8 mouse cellular contexts compared by ENCODE assay signal in the genomic region with DNA sequence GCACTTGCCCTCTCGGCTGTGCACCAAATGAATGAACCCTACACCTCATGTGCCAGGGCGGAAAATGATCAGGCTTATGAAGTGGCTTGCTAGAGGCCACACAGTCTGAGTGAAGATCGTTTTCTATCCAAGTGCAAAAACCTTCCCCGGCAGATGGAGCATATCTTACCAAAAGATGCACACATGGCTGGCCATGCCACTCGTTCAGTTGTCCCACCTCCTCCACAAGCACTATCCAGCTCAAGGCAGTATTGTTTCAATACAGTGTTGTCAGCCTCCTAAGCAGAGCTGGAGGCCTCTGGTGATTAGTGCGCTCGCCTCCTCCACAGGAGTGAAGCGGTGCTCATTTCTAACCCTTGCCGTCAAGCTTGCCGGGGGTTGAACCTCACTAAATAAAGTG.
DNase-seq lines count a peak whose midpoint lies in the region; ATAC-seq and TF ChIP-seq lines count a peak whose summit lies in the region.

No protein-coding gene starts in this region.

- no peak overlapping the region for H3K4me2 ChIP-seq in forebrain, embryonic 16.5 days (ENCODE audit: low read length)
- H3K4me2 ChIP-seq in forebrain, embryonic 11.5 days (ENCODE audit: low read depth, low read length, severe bottlenecking) = no peak overlapping the region
- H3K4me2 ChIP-seq in limb, embryonic 15.5 days = 0 out of 2 replicates have a peak overlapping the region, but pooled peaks have one; percentile 2
- peak overlapping the region; percentile 36; the same call in 1 of the 2 replicates for H3K4me2 ChIP-seq in hindbrain, embryonic 15.5 days
- no peak overlapping the region for H3K4me2 ChIP-seq in midbrain, postnatal 0 days (ENCODE audit: low read depth, low read length, poor library complexity, severe bottlenecking)

- no peaks in the 10 kb centered on the region; the same call in 1 of the 2 replicates for H3K9me3 ChIP-seq in forebrain, embryonic 16.5 days (ENCODE audit: control insufficient read depth, low read length)
- H3K9me3 ChIP-seq in forebrain, embryonic 11.5 days (ENCODE audit: control insufficient read depth, low read length) = no peaks in the 10 kb centered on the region
- H3K9me3 ChIP-seq in limb, embryonic 15.5 days = no peaks in the 10 kb centered on the region
- no peaks in the 10 kb centered on the region for H3K9me3 ChIP-seq in limb, embryonic 10.5 days (replicated peaks)
- H3K9me3 ChIP-seq in hindbrain, embryonic 15.5 days = no peaks in the 10 kb centered on the region; the same call in 1 of the 2 replicates
- no peaks in the 10 kb centered on the region for H3K9me3 ChIP-seq in midbrain, postnatal 0 days (ENCODE audit: low read length)

- no peak for TF ChIP-seq CTCF in midbrain, postnatal 0 days (IDR thresholded peaks at IDR 0.05)

- ATAC-seq in forebrain, embryonic 16.5 days = peak; percentile 40
- ATAC-seq in forebrain, embryonic 11.5 days (replicated peaks; ENCODE audit: low FRiP score) = no peak
- ATAC-seq in limb, embryonic 15.5 days (ENCODE audit: insufficient number of reproducible peaks, low FRiP score, low TSS enrichment, low read depth) = no peak
- ATAC-seq in hindbrain, embryonic 15.5 days (ENCODE audit: low FRiP score, low read depth) = no peak
- ATAC-seq in midbrain, postnatal 0 days (ENCODE audit: low FRiP score) = no peak

- H3K4me3 ChIP-seq in forebrain, embryonic 16.5 days (replicated peaks; ENCODE audit: low read length) = no peak overlapping the region
- no peak overlapping the region for H3K4me3 ChIP-seq in forebrain, embryonic 11.5 days (ENCODE audit: low read depth, low read length)
- H3K4me3 ChIP-seq in limb, embryonic 15.5 days = no peak overlapping the region
- no peak overlapping the region for H3K4me3 ChIP-seq in limb, embryonic 10.5 days
- no peak overlapping the region for H3K4me3 ChIP-seq in hindbrain, embryonic 15.5 days
- H3K4me3 ChIP-seq in midbrain, postnatal 0 days (ENCODE audit: low read depth, low read length) = no peak overlapping the region

- no peaks in the 10 kb centered on the region for H3K27me3 ChIP-seq in forebrain, embryonic 16.5 days (replicated peaks; ENCODE audit: control insufficient read depth, insufficient read depth, low read length)
- no peaks in the 10 kb centered on the region for H3K27me3 ChIP-seq in forebrain, embryonic 11.5 days (ENCODE audit: control insufficient read depth, insufficient read depth, low read length)
- H3K27me3 ChIP-seq in limb, embryonic 15.5 days = 0 out of 2 replicates have a peak, but pooled peaks cover 4% of the 10 kb centered on the region
- H3K27me3 ChIP-seq in limb, embryonic 10.5 days (ENCODE audit: low read depth, poor library complexity, severe bottlenecking) = no peaks in the 10 kb centered on the region
- H3K27me3 ChIP-seq in hindbrain, embryonic 15.5 days = no peaks in the 10 kb centered on the region
- H3K27me3 ChIP-seq in midbrain, postnatal 0 days (ENCODE audit: insufficient read depth, low read length) = no peaks in the 10 kb centered on the region

- no peak for DNase-seq in forebrain, embryonic 11.5 days (ENCODE audit: low spot score)
- DNase-seq in limb, embryonic 10.5 days (ENCODE audit: low spot score) = no peak
- DNase-seq in midbrain, postnatal 0 days (ENCODE audit: low spot score) = peak; percentile 30
- DNase-seq in urinary bladder, postnatal 25 days (ENCODE audit: low spot score) = no peak
- DNase-seq in adrenal gland, adult 8-10 months = no peak

- 66% methylated on average over 10 of the region's 10 CpGs for WGBS in forebrain, embryonic 16.5 days
- WGBS in forebrain, embryonic 11.5 days = 87% methylated on average over 10 of the region's 10 CpGs
- WGBS in limb, embryonic 15.5 days = 78% methylated on average over 10 of the region's 10 CpGs
- WGBS in limb, embryonic 10.5 days = 83% methylated on average over 10 of the region's 10 CpGs
- WGBS in hindbrain, embryonic 15.5 days = 59% methylated on average over 10 of the region's 10 CpGs
- WGBS in midbrain, postnatal 0 days = 65% methylated on average over 10 of the region's 10 CpGs

- no peak overlapping the region; the same call in 1 of the 2 replicates for H3K9ac ChIP-seq in forebrain, embryonic 16.5 days (replicated peaks; ENCODE audit: low read depth, low read length)
- no peak overlapping the region for H3K9ac ChIP-seq in forebrain, embryonic 11.5 days (ENCODE audit: low read length)
- no peak overlapping the region for H3K9ac ChIP-seq in limb, embryonic 15.5 days
- no peak overlapping the region for H3K9ac ChIP-seq in hindbrain, embryonic 15.5 days
- no peak overlapping the region for H3K9ac ChIP-seq in midbrain, postnatal 0 days (replicated peaks; ENCODE audit: low read length, poor library complexity, severe bottlenecking)

- no peak overlapping the region; the same call in 1 of the 2 replicates for H3K27ac ChIP-seq in forebrain, embryonic 16.5 days (ENCODE audit: low read length)
- H3K27ac ChIP-seq in forebrain, embryonic 11.5 days (ENCODE audit: low read depth, low read length) = no peak overlapping the region
- H3K27ac ChIP-seq in limb, embryonic 15.5 days = no peak overlapping the region
- no peak overlapping the region for H3K27ac ChIP-seq in limb, embryonic 10.5 days
- peak overlapping the region; percentile 73 for H3K27ac ChIP-seq in hindbrain, embryonic 15.5 days (replicated peaks)
- no peak overlapping the region for H3K27ac ChIP-seq in midbrain, postnatal 0 days (ENCODE audit: low read depth, low read length)

- H3K36me3 ChIP-seq in forebrain, embryonic 16.5 days (ENCODE audit: control insufficient read depth, insufficient read depth) = no peaks in the 10 kb centered on the region
- no peaks in the 10 kb centered on the region for H3K36me3 ChIP-seq in forebrain, embryonic 11.5 days (ENCODE audit: control insufficient read depth, insufficient read depth, low read length)
- H3K36me3 ChIP-seq in limb, embryonic 15.5 days = no peaks in the 10 kb centered on the region
- H3K36me3 ChIP-seq in limb, embryonic 10.5 days = no peaks in the 10 kb centered on the region
- H3K36me3 ChIP-seq in hindbrain, embryonic 15.5 days = no peaks in the 10 kb centered on the region
- H3K36me3 ChIP-seq in midbrain, postnatal 0 days (ENCODE audit: insufficient read depth, low read length) = no peaks in the 10 kb centered on the region

- peaks cover 11% of the 10 kb centered on the region for H3K4me1 ChIP-seq in forebrain, embryonic 16.5 days (replicated peaks; ENCODE audit: control insufficient read depth, insufficient read depth, low read length)
- H3K4me1 ChIP-seq in forebrain, embryonic 11.5 days (replicated peaks; ENCODE audit: control insufficient read depth, insufficient read depth, low read length) = no peaks in the 10 kb centered on the region
- peaks cover 3% of the 10 kb centered on the region; the same call in 1 of the 2 replicates for H3K4me1 ChIP-seq in limb, embryonic 15.5 days
- H3K4me1 ChIP-seq in limb, embryonic 10.5 days = 0 out of 2 replicates have a peak, but pooled peaks cover 4% of the 10 kb centered on the region
- H3K4me1 ChIP-seq in hindbrain, embryonic 15.5 days (replicated peaks) = peaks cover 19% of the 10 kb centered on the region
- H3K4me1 ChIP-seq in midbrain, postnatal 0 days (ENCODE audit: insufficient read depth, low read length) = peaks cover 4% of the 10 kb centered on the region; the same call in 1 of the 2 replicates

Comparison
In these comparisons a context has a peak if more than half of its experiments do, and no peak if none do; other contexts are left out.
1. H3K4me2 ChIP-seq: peak in limb, embryonic 15.5 days (single experiment) and hindbrain, embryonic 15.5 days (single experiment); none in forebrain, embryonic 16.5 days (single experiment), forebrain, embryonic 11.5 days (single experiment) and midbrain, postnatal 0 days (single experiment).